Mouse (Mus musculus) adrenal gland, postnatal 4 days (tissue): Measurements from ENCODE around the gene Slc37a3. TPM values are rescaled to one million over a fixed set of nuclear protein-coding genes. Genes with fewer than 3 reads are reported as not detected.
"Not testable (repeated sequence)": the region's sequence is repeated elsewhere in the genome, so short reads cannot be mapped to it uniquely, and the experiment has no call there.

Experiments used
- DNase-seq, 2 experiments: peaks; one replicate each; pipeline ENCODE4 v3.0.0; 2021 to 2022; ENCODE audit warnings: low spot score in 2 of 2, mixed read lengths in 2 of 2
- long read RNA-seq, 2 experiments: library from polyadenylated mRNA; stranded (forward); transcript quantifications; one replicate each; pipeline ENCODE4 v2.0.0; 2021
- total RNA-seq, 2 experiments: library from RNA; stranded (reverse); gene quantifications; 2 replicates each; pipeline ENCODE4 v1.2.3; 2021

The Slc37a3 gene
- 10 to 100 TPM; 44.4 to 58.7 TPM for total RNA-seq
- long read RNA-seq, experiment 1, full-length matches to known transcripts = 13 of 25 reads
- long read RNA-seq, experiment 1, partial matches to known transcripts = 5 of 25 reads
- long read RNA-seq, experiment 1, other reads (novel, unspliced or antisense) = 7 of 25 reads
- long read RNA-seq, experiment 2, full-length matches to known transcripts = 45 of 69 reads
- long read RNA-seq, experiment 2, partial matches to known transcripts = 5 of 69 reads
- long read RNA-seq, experiment 2, other reads (novel, unspliced or antisense) = 19 of 69 reads

DNA sequence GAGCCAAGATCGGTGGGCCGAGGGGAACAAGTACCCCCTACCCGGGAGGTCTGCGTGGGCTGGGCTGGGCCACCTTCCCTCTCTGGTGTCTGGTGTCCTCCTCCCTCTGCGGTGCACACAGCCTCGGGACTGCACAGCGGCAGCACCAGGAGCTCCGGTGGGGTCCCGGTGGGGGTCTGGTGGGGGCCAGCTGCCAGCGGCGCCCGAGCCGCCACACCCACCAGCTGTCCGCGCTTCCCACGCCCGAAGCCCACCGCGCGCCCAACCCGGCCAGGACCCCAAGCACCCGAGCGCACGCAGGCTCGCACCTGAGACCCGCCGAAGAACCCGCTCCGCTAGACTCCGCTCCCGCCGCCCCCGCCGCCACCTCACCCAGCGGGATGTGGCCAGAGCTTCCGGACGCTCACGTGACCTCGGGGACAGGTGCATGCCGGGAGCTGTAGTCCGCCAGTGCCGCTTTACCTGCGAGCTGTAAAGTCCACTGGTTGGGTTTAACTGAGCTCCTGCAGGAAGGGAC lies at the start of gene Slc37a3:
TSS of gene Slc37a3 (minus strand) at position 365 of the 517 bp plus-strand sequence.
- peak; percentile 67 to 72 for DNase-seq

DNA sequence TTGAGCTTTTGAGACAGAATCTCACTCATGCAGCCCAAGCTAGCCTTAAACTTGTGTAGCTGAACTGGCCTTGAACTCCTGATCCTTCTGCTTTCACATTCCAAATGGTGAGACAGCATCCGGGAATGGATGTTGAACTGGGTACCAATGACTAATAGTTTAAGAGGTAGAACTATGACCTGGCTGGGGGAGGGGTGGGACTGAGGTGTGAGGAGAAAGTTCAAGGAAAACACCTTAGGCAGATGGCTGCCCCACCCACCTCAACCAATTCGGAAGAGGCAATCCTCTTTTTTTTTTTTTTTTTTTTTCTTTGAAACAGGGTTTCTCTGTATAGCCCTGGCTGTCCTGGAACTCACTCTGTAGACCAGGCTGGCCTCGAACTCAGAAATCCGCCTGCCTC lies 49.2 kb upstream of the Slc37a3 start:
- DNase-seq = no peak

DNA sequence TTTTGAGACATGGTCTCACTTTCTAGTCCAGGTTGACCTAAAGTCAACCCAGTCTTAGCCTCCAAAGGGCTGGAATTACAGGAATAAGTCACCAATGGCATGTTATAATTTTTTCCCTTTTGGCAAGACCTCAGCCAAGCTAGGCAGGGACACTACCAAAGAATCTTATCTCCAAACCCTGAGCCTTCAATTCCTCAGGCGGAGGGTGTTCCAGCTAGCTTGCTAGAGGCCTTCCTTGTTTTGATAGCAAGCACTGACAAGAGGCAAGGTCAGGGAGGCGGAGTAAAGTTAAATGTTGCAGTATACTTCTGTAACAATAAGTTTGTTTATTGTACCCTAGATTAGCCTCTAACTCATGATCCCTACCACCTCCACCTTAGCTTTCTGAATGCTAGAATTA lies 47.7 kb upstream of the Slc37a3 start:
- no peak for DNase-seq

DNA sequence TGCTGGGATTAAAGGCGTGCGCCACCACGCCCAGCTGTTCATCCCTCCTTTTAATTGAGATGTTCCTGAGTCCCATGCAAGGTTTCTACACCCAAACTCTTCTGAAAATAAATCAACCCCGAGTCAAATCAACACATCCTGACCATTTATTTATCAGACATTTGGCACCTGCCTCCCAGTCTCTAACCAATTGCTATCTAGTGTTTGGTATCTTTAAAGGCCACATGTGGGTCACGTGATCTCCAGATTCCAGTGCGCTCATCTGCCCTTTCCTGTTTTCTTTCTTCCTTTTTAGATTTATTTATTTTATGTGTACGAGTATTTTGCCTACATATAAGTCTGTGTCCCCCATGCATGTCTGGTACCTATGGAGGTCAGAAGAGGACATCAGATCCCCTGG lies 46.2 kb upstream of the Slc37a3 start:
- DNase-seq = no peak

DNA sequence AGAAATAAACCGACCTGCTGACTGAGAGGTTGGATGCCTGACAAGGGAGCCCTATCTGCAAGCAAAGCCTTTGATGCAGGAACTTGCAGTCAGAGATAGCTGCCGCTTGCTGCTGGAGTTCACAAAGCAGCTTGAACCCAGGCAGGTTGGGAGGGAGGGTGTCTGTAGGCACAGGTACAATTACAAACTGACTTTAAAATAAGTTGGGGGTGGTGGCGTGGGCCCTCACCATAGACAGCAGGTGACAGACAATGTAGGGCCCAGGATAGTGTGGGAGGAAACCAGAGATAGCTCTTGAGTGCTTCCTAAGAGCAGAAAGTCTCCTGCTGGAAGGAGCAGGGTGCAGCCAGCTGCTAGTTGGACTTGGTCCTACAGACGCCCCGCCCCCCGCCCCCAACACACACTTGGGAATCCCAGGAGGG lies 45.7 kb upstream of the Slc37a3 start:
- DNase-seq = no peak

DNA sequence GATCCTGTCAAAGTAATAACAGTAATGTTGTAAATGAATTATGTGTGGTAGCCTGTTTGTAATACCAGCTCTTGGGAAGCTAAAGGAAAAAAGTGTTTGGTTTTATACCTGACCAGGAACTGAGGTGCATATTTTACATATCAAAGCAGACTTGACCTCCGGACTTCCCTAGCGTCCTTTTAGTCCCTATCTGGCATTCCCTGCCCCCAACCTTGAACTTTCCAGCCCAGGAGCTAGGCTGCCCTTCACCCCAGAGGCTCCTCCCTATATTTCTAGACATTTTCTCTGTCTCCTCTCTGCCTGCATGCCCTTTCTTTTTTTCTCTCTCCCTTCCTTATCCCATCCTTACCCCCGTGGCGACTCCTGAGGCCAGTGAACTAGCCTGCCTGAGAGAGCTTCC lies 43.4 kb upstream of the Slc37a3 start:
- no peak for DNase-seq

DNA sequence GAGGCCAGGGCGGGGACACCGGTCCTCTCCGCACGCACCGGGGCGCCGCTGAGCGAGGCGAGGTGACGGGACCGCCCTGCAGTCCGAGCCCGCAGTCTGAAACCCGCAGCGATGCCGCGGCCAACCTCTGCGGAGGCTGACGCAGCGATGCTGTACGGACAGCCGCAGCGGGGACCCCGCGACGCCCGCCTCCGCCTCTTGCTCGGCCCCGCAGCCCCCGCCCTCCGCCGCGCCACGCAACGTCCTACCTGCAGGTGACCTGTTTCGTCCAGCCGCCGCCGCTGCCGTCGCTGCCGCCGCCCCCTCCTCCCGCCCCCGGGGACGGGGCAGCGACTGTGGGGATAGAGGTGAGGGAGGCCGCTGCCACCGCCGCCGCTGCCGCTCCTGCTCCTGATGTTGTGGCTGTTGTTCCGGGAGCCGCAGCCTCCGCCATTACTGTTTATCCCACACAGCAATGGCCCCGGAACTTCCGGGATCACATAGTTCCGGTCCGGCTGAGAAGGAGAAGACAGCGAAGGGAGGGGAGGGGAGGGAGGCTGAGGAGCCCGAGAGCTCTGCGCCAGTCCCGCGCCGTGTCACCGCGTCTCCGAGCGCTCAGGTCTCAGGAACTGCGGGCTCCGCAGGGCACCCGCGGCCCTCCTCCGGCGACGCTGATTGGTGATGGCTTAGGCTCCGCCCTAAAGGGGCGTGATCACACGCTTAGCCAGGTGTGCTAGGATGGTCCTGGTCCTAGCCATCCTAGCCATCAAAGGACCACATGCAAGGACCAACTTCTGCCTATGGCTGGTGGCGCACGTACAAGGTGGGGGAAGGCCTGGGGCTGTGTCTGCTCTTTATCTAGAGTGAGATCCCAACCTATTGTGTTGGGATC lies 42.6 kb upstream of the Slc37a3 start, which contains the start of gene Mkrn1:
TSS of gene Mkrn1 (minus strand) at position 612 of the 871 bp plus-strand sequence.
- DNase-seq = peak; percentile 32 to 58

DNA sequence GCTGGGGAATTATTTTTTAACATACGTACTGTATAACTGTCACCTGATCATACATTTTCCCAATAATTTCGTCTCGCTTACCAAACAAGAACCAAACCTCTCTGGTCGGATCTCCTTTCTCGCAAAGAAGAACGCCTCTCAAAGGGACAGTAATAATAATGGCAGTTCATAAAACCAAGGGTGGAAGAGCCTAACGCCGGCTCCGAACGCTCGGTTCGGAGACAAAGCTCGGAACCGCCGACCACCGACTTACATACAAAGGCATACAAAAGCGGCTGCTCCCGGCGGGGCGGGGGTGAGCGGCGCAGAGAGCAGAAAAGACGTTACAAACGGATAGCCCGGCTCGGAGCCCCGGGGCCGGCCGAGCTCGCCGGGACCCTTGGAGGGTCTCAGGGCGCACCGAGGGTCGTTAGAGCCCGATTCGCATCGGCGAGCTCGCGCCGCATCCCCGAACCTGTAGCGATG lies 41.9 kb upstream of the Slc37a3 start:
- DNase-seq = peak in 1 of 2 experiments; percentile 6

DNA sequence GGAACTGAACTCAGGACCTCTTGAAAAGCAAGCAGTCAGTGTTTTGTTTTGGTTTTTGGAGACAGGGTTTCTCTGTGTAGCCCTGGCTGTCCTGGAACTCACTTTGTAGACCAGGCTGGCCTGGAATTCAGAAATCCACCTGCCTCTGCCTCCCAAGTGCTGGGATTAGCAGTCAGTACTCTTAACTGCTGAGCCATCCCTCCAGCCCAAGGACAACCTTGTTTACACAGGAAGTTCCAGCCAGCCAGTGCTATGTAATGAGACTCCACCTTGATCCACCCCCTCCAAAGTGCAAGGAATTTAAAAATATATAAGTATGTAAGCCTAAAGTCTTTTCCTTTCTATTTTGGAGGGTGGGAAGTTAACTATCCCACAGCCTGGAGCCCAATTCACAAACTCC lies 39.2 kb upstream of the Slc37a3 start:
- not testable (repeated sequence) for DNase-seq

DNA sequence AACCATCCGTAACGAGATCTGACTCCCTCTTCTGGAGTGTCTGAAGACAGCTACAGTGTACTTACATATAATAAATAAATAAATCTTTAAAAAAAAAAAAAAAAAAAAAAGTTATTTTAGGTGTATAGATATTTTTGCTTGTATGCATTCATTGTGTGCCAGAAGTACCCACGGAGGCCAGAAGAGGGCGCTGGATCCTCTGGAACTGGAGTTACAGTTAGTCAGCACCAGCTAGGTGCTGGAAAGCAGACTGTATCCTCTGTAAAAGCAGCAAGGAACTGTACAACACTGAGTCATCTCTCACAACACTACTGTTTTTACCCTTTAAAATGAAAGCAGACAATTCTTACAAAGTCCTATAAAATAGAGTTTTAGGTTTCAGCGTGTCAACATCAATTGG lies 38.3 kb upstream of the Slc37a3 start:
- DNase-seq = peak; percentile 39 to 40

DNA sequence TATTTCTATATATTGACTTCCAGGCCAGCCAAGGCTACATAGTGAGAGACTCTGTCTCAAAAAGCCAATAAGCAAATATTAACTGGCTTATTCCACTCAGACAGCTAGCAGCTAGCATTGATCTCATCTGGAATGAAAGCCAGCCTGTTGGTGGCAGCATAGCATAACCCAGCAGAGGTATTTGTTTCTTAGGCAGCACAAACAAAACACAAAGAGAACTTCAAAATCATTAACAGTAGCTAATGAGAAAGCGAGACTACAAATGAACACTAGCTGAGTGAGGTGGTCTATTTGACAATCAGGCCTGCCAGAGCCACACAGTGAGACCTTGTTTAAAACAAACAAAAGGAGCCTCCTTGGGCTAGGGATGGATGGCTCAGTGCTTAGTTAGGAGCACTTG lies 36.6 kb upstream of the Slc37a3 start:
- no peak for DNase-seq

DNA sequence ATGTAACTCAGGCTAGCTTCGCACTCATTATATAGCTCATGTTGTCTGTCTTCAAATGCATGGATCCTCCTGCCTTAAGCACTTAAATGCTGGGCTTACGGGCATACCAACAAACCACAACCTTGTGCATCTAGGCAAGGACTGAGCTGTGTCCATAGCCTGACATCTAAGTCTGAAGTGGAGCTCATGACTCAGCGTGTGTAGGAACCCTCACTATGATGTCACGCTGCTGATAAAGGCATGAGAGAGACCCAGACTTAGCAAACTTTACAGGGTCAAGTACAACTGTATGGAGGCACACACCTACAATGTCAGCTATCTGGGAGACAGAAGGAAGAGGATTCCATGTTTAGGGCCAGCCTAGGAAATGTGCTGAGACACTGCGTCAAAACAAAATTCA lies 29.0 kb upstream of the Slc37a3 start:
- DNase-seq = no peak

DNA sequence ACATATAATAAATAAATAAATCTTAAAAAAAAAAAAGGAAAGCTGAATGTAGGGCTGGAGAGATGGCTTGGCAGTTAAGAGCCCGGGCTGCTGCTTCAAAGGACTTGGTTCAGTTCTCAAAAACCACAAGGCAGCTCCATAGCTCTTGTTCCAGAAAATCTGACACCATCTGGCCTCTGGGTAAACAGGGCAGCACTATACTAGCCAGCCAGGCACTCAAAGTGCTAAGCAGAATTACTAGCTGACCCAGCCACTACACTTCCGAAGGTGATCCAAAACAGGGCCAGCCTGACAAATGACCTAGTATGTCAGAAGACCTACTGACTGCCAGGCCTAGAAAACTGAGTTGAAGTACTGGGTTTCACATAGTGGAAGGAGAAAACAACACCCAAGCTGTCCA lies 25.7 kb upstream of the Slc37a3 start:
- DNase-seq = no peak

DNA sequence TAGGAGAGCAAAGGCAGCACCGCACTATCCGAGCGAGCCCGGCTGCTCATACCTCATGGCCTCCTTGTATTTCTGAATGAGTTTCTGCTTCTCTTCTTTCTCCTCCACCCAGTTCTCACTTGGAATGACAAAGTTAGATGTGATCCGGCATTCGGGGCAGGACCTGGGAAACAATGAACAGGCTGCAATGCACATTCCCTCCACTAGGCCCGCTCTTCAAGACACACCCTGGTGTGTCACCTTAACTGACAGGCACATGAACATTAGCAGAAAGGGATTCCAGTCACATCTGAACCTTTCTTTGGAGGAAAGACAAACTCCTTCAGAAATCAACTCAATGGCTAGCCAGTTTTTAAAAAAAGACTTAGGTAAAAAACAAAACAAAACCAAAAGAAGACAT lies 22.9 kb upstream of the Slc37a3 start:
- no peak for DNase-seq

DNA sequence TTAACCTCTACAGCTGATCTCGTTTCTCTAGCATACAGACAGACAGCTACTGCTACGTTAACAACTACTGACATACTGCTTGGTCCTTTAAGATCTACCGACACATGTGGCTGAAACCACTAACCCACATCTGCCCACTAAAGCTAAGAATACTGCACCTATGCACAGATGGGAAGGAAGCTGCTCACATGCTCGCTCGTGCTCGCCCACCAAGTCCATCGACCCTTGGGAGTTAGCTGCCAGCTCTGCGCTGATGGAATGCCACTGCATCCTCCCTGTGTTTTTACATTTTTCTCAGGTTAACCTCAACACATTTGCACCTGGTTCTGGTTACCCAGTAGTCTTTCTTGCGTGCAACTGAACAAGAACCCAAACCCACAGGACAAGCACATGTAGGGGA lies 20.9 kb upstream of the Slc37a3 start:
- no peak for DNase-seq

DNA sequence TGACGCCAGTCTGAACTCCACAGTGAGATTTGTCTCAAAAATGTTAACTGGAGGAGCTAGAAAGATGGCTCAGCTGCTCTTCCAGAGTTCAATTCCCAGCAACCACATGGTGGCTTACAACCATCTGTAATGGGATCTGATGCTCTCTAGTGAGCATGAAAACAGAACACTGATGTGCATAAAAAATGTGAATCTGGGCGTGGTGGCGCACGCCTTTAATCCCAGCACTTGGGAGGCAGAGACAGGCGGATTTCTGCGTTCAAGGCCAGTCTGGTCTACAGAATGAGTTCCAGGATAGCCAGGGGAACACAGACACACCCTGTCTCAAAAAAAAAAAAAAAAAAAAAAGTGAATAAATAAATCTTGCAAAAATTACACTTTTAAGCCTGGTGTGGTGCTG lies 19.6 kb upstream of the Slc37a3 start:
- no peak for DNase-seq

DNA sequence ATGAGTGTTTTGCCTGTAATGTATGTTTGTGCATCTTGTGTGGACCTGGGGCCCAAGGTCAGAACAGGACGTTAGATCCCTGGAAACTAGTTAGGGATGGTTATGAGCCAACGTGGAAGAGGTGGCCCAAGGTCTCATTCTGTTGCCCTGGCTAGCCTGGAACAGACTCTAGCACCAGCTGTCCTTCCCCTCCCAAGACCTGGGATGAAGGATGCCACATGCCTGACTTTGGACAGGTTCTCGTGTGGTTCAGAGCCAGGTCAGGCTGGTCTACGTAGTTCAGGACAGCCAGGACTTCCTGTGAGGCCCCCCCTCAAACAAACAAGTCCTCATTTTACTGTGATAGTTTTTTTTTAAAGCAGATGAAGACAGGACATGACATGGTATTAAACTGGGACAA lies 18.4 kb upstream of the Slc37a3 start:
- no peak for DNase-seq

DNA sequence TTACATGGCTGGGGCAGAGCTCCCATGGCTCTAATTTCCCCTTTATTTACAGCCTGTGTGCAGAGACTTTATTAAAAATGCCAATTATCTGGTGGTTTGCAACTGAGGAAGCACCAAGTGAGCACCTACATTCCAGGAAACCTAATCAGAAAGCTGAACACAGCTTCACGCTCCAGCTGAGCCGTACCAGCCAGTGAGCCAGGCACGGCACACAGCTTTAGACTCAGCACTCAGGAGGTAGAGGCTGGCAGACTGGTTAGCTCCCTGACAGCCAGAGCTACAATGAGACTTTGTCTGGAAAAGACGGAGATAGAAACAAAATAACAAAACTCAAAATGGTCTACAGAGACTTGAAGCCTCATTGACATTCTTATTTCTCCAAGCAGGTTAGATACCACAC lies 18.0 kb upstream of the Slc37a3 start:
- DNase-seq = no peak

DNA sequence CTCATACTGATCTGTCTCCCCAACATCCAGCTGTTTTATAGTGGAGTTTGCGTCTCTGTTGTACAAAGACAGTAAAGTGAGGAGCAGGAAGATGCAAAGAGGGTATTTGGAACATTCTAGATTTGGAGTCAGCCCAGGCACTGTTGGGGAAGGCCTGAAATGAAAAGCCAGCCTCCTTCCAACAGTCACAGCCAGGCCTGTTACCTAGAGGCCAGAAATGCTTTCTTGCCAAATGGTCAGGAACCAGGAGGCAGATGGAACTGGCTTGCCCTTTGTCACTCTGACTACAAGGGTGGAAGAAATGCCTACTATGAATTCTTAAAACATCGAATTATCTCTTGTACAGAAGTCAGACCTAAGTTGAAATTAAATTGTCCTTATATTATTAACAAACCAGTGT lies 12.5 kb upstream of the Slc37a3 start:
- no peak for DNase-seq

DNA sequence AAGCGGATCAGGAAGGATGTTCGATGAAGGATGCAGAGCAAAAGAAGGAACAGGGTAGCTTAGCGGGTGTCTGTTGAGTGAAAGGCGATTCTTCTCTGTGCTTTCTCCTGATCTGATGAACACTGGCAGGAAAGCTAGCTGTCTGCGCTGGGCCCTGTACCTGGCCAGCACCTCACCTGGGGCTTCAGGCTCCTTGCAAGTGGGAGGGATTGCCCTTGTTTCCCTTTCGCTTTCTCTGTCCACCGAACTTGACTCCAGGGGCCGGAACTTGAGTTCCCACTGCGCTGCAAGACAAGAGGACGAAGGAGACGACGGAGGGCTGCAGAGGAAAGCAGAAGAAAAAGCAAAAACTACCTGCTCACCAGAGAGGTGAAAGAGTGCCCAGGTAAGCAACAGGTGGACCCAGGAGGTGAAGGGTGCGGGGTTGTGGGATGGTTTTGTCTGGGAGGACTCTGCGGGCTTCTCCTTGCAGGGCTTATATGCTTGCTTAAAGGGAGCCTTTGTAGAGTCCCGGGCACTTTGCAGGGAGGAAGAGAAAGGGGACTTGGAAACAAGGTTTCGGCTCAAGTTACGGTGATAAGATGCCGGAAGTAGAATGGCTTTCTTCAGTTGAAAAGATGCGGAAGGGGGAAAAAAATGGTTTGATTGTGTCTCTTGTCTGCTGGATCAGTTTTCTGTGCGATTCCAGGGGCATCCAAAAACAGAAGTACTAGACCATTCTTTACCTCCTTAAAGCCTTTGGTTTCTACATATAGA lies 3.8 kb upstream of the Slc37a3 start, which contains the start of gene Rab19:
TSS of gene Rab19 (plus strand) at position 51 of the 756 bp plus-strand sequence.
- DNase-seq = peak in 1 of 2 experiments; percentile 16

DNA sequence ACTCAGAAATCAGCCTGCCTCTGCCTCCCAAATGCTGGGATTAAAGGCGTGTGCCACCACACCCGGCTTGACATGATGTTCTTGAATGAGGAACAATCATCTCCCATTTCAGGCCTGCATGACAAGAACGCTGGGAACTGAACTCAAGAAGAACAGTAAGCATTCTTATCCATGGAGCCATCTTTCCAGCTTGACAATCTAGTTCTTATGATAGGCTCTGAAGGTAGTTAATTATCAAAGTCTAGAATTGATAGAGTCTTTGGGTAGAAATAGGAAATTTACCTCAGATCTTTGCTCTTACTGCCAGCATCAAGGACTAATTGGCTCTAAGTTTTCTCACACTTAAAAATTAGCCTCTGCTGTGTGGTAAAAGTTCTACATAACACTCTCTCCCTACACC lies 2.8 kb upstream of the Slc37a3 start:
- DNase-seq = no peak
